Mouse (Mus musculus) midbrain, embryonic 12.5 days (tissue): Measurements from ENCODE around the gene Map4k2. TPM values are rescaled to one million over a fixed set of nuclear protein-coding genes. Genes with fewer than 3 reads are reported as not detected.
"Not testable (repeated sequence)": the region's sequence is repeated elsewhere in the genome, so short reads cannot be mapped to it uniquely, and the experiment has no call there.

ENCODE experiments used
- ATAC-seq: fragments of 200-750 bp; cut with Nextera tagmentation; 2 replicates; pipeline ENCODE4 v1.8.0; 2017; ENCODE audit warnings: low read depth, moderate TSS enrichment, moderate library complexity; ENCODE audit not compliant: low FRiP score
- H3K27ac ChIP-seq: fragments of 300-500 bp; sonication (generic); replicated peaks from 2 replicates; pipeline ENCODE4 v1.5.1; 2016; ENCODE audit warnings: mild to moderate bottlenecking
- H3K27me3 ChIP-seq: fragments of 300-500 bp; sonication (generic); 2 replicates; pipeline ENCODE4 v1.6.1; 2016; ENCODE audit warnings: mild to moderate bottlenecking
- H3K36me3 ChIP-seq: fragments of 300-500 bp; sonication (generic); 2 replicates; pipeline ENCODE4 v1.6.1; 2016
- H3K4me1 ChIP-seq: fragments of 300-500 bp; sonication (generic); 2 replicates; pipeline ENCODE4 v1.6.1; 2016
- H3K4me2 ChIP-seq: fragments of 300-500 bp; sonication (generic); replicated peaks from 2 replicates; pipeline ENCODE4 v1.6.1; 2016; ENCODE audit warnings: mild to moderate bottlenecking, moderate library complexity
- H3K4me3 ChIP-seq: fragments of 300-500 bp; sonication (generic); 2 replicates; pipeline ENCODE4 v1.5.1; 2016; ENCODE audit warnings: mild to moderate bottlenecking
- H3K9ac ChIP-seq: fragments of 300-500 bp; sonication (generic); replicated peaks from 2 replicates; pipeline ENCODE4 v1.6.1; 2016; ENCODE audit warnings: mild to moderate bottlenecking, moderate library complexity
- H3K9me3 ChIP-seq: fragments of 300-500 bp; sonication (generic); 2 replicates; pipeline ENCODE4 v1.6.1; 2016; ENCODE audit warnings: mild to moderate bottlenecking
- WGBS: fragments of 180-500 bp; shearing (Covaris S2); methylation state at CpG from one replicate; pipeline ENCODE4 v1.1.7; 2016; 5-methylcytosine and 5-hydroxymethylcytosine counted together
- polyA plus RNA-seq: library from polyadenylated mRNA; unstranded; fragments of >200 nt; fragmentation: Nextera tagmentation; extraction: Ambion mirVana; gene quantifications from 2 replicates; pipeline ENCODE4 v1.2.1, GENCODE M21; 2016

The Map4k2 gene
- polyA plus RNA-seq, 1 experiment from 2014 or later = 14.7 TPM

DNA sequence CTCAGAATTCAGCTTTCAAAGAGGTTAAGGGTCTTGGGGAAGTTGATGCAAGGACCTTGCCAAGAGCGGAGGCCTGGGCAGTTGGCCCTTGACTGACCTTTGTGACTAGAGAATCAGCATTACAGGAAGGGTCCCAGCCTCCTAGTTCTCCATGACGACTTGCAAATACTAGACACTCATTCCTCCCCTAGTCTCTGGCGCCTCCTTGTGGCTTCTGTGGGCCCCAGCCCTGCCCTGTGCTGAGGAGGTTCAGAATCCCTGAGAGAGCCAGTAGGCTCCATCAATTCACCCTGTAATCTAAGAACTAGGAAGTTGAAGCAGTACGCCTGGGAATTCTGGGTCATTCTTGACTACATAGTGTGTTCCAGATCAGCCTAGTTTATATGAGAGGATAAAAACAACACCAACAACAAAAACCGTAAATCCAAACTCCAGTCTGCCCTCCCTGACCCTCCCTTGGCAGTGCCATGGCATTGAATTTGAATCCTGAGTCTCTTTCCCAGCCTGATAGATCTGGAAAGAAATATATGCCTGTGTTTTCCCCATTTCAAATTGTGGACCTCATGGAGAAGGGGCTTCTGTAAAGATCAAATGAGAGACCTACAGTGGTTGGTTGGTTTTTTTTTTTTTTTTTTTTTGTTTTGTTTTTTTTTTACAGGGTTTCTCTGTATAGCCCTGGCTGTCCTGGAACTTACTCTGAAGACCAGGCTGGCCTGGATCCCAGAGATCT, 36.0 kb upstream of the Map4k2 start:
- peaks cover 7% of the 10 kb centered on the region; the same call in 1 of the 2 replicates for H3K4me1 ChIP-seq
- 22% methylated on average over 5 of the region's 5 CpGs for WGBS

DNA sequence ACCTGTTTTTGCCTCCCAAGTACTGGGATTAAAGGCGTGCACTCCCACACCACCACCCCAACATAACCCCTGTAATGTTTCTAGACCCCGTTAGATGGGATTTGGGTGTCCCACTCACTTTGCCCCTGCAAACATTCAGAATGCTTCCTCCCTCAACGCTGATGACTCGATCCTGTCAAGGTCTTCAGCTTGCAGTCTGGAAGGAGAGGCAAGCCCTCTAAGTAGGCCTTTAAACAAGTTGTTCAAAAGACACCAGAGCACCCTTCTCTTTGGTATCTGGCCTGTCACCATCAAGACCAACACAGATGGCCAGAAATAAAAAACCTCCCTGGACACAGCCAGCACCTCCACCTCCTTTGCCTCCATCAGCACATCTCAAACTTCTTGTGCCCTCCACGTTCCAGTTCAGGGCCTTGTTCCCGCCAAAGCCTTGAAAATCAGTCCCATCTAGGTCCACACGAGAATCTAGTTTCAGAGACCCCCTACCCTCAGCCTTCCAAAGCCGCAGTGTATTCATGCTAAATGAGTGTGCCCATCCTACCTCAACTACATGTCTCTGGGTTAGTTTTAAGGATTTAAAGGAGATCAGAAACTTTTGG, 35.3 kb upstream of the Map4k2 start:
- WGBS = 60% methylated on average over 8 of the region's 8 CpGs
- Histone ChIP-seq H3K4me3 (peak overlapping the region; percentile 68), H3K9me3 (no peaks in the 10 kb centered on the region), H3K4me2 (peak overlapping the region; percentile 74), H3K27ac (no peak overlapping the region), H3K36me3 (peaks cover 4% of the 10 kb centered on the region; the same call in 1 of the 2 replicates), H3K9ac (peak overlapping the region; percentile 65; the same call in 1 of the 2 replicates), H3K4me1 (peaks cover 7% of the 10 kb centered on the region; the same call in 1 of the 2 replicates), H3K27me3 (0 out of 2 replicates have a peak, but pooled peaks cover 10% of the 10 kb centered on the region)
- peak; percentile 5; the same call in 1 of the 2 replicates for ATAC-seq

More for the DNA sequence above, 36.0 kb upstream of the Map4k2 start:
- H3K9ac ChIP-seq = no peak overlapping the region
- no peak overlapping the region for H3K4me3 ChIP-seq
- no peak for ATAC-seq
- 0 out of 2 replicates have a peak, but pooled peaks cover 10% of the 10 kb centered on the region for H3K27me3 ChIP-seq
- no peaks in the 10 kb centered on the region for H3K9me3 ChIP-seq
- H3K27ac ChIP-seq = no peak overlapping the region; the same call in 1 of the 2 replicates
- peaks cover 11% of the 10 kb centered on the region; the same call in 1 of the 2 replicates for H3K36me3 ChIP-seq
- H3K4me2 ChIP-seq = no peak overlapping the region

DNA sequence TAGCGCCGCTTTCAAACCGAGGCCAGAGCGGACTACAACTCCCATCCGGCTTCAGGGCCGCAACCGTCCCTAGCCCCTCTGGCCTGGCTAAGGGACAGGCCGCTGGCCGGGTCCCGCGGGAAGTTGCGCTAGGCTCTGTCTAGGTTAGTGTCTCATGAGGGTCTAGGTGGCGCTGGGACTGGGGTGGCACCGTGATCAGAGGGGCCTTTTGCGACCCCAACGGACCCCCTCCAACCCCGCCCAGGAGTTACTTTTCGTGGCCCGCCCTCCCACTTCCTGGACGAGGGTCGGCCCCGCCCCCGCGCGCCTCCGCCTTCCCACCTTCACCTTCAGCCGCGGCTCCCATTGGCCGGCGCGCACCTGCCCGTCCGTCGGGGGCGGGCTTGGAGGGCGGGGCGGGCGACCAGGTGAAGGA, 34.8 kb upstream of the Map4k2 start, which contains the start of gene Cdc42bpg:
Gene Cdc42bpg (plus strand): TSS at position 320 of the 415 bp plus-strand sequence.
- 0 out of 2 replicates have a peak within 1 kb of the TSS, but pooled peaks have one; percentile 35 for H3K27ac ChIP-seq
- H3K9ac ChIP-seq = peak within 1 kb of the TSS; percentile 65
- H3K4me1 ChIP-seq = peaks cover 7% of the 10 kb centered on the region; the same call in 1 of the 2 replicates
- under 1% methylated on average over 38 of the region's 38 CpGs for WGBS
- 0 out of 2 replicates have a peak, but pooled peaks cover 10% of the 10 kb centered on the region for H3K27me3 ChIP-seq
- H3K4me3 ChIP-seq = peak within 1 kb of the TSS; percentile 68
- H3K36me3 ChIP-seq = no peaks in the 10 kb centered on the region
- ATAC-seq = peak; percentile 74
- H3K4me2 ChIP-seq = peak within 1 kb of the TSS; percentile 74
- no peaks in the 10 kb centered on the region for H3K9me3 ChIP-seq

DNA sequence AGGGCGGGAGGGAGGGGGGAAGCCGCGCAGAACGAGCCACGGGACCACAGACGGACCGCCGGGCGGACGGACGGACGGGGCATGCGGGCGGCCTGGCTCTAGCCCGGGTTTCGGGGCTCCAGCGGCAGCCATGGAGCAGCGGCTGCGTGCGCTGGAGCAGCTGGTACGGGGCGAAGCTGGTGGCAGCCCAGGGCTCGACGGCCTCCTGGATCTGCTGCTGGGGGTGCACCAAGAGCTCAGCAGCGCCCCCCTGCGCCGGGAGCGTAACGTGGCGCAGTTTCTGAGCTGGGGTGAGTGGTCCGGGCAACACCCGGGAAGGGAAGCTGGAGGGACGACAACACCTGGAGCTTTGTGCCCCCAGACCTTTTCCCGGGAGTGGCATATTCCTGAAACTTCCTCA, 34.3 kb upstream of the Map4k2 start:
- H3K9me3 ChIP-seq = no peaks in the 10 kb centered on the region
- H3K4me1 ChIP-seq = peaks cover 7% of the 10 kb centered on the region; the same call in 1 of the 2 replicates
- 0 out of 2 replicates have a peak, but pooled peaks cover 10% of the 10 kb centered on the region for H3K27me3 ChIP-seq
- under 1% methylated on average over 31 of the region's 34 CpGs for WGBS
- no peaks in the 10 kb centered on the region for H3K36me3 ChIP-seq
- peak; percentile 69 for ATAC-seq
- peak overlapping the region; percentile 74 for H3K4me2 ChIP-seq
- peak overlapping the region; percentile 68 for H3K4me3 ChIP-seq
- no peak overlapping the region for H3K27ac ChIP-seq
- peak overlapping the region; percentile 65 for H3K9ac ChIP-seq

DNA sequence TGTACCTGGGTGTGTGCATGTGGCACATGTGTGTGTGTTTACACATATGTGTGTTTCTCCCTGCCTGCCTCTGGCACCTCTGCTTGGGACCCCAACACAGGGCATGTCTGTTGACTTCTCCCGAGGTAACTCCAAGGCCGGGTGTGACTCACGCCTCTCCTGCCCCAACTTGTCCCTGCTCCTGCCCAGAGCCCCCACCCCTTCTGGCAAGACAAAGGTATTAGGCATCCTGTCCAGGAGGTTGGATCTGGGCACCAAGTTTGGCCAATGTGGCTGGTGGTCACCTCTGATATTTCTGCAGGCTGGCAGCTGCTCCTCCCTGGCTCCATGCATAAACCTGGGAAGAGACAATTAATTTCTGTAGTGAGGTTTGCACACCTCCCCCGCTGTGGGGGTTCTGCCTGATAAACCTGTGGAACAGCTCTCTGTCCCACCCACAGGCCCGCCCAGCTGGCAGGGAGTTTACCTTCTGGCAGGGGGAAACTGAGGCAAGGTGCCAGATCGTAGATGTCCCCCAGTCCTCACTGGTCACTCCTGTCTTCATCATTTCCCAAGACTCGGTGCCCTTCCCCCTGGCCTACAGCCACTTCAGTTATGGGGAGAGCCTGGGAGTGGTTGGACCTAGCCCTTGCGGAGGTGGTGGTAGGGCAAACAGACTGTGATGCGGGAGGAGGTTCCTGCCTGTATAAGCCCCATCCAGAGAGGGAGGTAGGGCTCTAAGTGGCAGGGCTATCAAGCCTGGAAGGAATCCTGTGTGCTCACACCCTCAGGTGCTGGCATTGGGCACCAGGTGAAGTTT, 33.0 kb upstream of the Map4k2 start:
- H3K27ac ChIP-seq = no peak overlapping the region
- H3K9ac ChIP-seq = no peak overlapping the region
- no peak overlapping the region for H3K4me2 ChIP-seq
- no peak overlapping the region for H3K4me3 ChIP-seq
- H3K36me3 ChIP-seq = no peaks in the 10 kb centered on the region
- ATAC-seq = no peak
- 0 out of 2 replicates have a peak, but pooled peaks cover 10% of the 10 kb centered on the region for H3K27me3 ChIP-seq
- peaks cover 7% of the 10 kb centered on the region; the same call in 1 of the 2 replicates for H3K4me1 ChIP-seq
- WGBS = 88% methylated on average over 9 of the region's 9 CpGs
- no peaks in the 10 kb centered on the region for H3K9me3 ChIP-seq

DNA sequence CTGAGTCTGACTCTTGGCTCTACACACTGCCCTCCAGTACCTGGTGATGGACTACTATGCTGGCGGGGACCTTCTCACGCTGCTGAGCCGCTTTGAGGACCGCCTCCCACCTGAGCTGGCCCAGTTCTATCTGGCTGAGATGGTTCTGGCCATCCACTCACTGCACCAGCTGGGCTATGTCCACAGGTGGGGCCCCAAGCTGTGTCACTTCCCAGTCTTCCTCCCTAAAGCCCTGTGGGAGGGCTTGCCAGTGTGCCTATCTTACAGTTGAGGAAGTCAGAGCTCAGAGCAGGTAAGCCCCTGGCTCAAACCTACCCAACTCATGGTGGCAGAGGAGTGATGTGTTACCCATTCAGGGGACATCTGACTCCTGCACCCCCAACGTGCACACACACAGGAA, 30.8 kb upstream of the Map4k2 start:
- Histone ChIP-seq H3K4me2 (no peak overlapping the region), H3K4me1 (peaks cover 7% of the 10 kb centered on the region; the same call in 1 of the 2 replicates), H3K4me3 (no peak overlapping the region), H3K9ac (no peak overlapping the region), H3K27ac (no peak overlapping the region), H3K27me3 (0 out of 2 replicates have a peak, but pooled peaks cover 10% of the 10 kb centered on the region), H3K9me3 (no peaks in the 10 kb centered on the region), H3K36me3 (peaks cover 5% of the 10 kb centered on the region; the same call in 1 of the 2 replicates)
- no peak for ATAC-seq
- 92% methylated on average over 5 of the region's 5 CpGs for WGBS

DNA sequence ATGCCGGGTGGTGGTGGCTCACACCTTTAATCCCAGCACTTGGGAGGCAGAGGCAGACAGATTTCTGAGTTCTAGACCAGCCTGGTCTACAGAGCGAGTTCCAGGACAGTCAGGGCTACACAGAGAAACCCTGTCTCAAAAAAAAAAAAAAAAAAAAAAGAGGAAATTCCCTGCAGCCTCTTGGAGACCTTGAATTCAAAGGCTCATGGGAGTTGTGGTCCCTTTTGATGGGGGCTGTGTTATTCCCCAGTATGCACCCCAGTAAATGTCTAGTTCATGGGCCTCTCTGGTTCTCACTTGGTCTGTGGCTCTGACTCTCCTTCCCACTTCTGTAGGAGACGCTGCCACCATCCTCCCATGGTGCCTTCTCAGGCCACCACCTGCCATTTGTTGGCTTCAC, 29.2 kb upstream of the Map4k2 start:
- not testable (repeated sequence) for H3K27ac ChIP-seq, H3K9ac ChIP-seq, H3K4me3 ChIP-seq, H3K9me3 ChIP-seq, H3K36me3 ChIP-seq, ATAC-seq, H3K4me1 ChIP-seq, H3K4me2 ChIP-seq
- 0 out of 2 replicates have a peak, but pooled peaks cover 10% of the 10 kb centered on the region for H3K27me3 ChIP-seq
- WGBS = 91% methylated on average over 3 of the region's 3 CpGs

DNA sequence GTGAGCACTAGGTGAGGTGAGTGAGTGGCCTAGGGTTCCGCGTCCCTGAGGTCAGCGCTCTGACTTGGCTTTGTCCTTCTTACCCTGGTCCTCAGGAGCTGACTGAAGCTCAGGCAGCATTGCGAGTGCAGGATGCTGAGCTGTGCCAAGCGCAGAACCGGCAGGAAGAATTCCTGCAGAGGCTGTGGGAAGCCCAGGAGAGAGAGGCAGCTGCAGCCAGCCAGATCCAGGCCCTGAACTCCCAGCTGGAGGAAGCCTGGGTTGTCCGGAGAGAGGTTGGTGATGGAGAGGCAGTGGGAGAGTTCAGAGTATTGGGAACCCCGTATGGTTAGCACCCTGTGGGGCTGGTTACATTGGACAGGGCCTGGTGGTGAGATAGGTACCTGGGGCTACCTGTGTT, 27.1 kb upstream of the Map4k2 start:
- no peak overlapping the region for H3K4me2 ChIP-seq
- H3K9ac ChIP-seq = no peak overlapping the region
- 87% methylated on average over 8 of the region's 8 CpGs for WGBS

DNA sequence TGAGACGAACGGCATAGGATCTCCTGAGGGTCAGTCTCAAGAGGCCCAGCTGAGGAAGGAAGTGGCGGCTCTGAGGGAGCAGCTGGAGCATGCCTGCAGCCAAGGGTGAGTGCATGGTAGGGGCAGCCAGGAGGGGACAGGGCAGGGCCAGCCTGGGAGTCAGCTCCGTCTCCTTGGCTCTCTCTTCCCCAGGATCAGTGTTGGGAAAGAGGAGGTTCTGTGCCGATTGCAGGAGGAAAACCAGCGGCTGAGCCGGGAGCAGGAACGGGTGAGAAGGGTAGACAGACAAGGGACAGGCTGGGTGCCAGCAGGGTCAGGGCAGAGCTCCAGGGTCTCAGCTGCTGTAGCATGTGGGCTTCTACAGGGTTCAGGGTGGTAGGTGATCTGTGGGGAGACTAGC, 26.4 kb upstream of the Map4k2 start:
- no peaks in the 10 kb centered on the region for H3K27me3 ChIP-seq

More for the DNA sequence above, 27.1 kb upstream of the Map4k2 start:
- Histone ChIP-seq H3K36me3 (peaks cover 14% of the 10 kb centered on the region), H3K27ac (no peak overlapping the region), H3K9me3 (no peaks in the 10 kb centered on the region), H3K27me3 (no peaks in the 10 kb centered on the region), H3K4me3 (no peak overlapping the region), H3K4me1 (no peaks in the 10 kb centered on the region)
- no peak for ATAC-seq

DNA sequence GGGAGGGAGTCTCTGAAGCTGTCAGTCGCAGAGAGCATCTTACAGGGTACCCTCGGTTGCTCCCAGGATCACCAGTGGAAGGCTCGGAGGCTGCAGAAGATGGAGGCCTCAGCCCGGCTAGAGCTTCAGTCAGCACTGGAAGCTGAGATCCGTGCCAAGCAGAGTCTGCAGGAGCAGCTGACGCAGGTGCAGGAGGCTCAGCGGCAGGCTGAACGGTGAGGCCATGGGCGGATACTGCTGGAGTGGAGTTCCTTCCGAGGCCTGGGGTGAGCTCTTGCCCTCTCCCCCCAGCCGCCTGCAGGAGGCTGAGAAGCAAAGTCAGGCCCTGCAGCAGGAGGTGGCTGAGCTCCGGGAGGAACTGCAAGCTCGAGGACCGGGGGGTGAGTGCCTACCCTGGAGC, 25.4 kb upstream of the Map4k2 start:
- ATAC-seq = no peak
- Histone ChIP-seq H3K9me3 (no peaks in the 10 kb centered on the region), H3K4me3 (no peak overlapping the region), H3K36me3 (peaks cover 14% of the 10 kb centered on the region), H3K4me2 (no peak overlapping the region), H3K9ac (no peak overlapping the region), H3K4me1 (no peaks in the 10 kb centered on the region), H3K27ac (no peak overlapping the region), H3K27me3 (no peaks in the 10 kb centered on the region)
- 74% methylated on average over 14 of the region's 14 CpGs for WGBS

More for the DNA sequence above, 26.4 kb upstream of the Map4k2 start:
- 88% methylated on average over 8 of the region's 8 CpGs for WGBS
- Histone ChIP-seq H3K36me3 (peaks cover 14% of the 10 kb centered on the region), H3K4me2 (no peak overlapping the region), H3K27ac (no peak overlapping the region), H3K4me1 (no peaks in the 10 kb centered on the region), H3K4me3 (no peak overlapping the region), H3K9me3 (no peaks in the 10 kb centered on the region), H3K9ac (no peak overlapping the region)
- no peak for ATAC-seq

DNA sequence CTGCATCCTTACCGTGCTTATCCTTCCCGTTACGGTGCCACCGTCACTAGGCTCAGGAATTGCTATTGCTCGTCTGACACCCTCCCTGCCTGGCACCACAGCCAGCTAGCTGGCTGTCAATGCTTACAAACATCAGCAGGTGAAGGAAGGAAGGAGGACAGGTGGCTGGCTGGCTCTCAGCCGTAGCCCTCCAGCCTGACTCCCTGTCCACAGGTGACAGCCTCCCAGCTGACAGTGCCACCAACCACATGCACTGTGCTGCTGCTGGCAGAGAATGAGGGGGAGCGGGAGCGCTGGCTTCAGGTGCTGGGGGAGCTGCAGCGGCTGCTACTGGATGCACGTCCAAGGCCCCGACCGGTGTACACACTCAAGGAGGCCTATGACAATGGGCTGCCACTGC, 22.8 kb upstream of the Map4k2 start:
- Histone ChIP-seq H3K4me1 (no peaks in the 10 kb centered on the region), H3K27me3 (no peaks in the 10 kb centered on the region), H3K27ac (no peak overlapping the region), H3K4me2 (no peak overlapping the region), H3K9ac (no peak overlapping the region), H3K9me3 (no peaks in the 10 kb centered on the region), H3K36me3 (peaks cover 15% of the 10 kb centered on the region), H3K4me3 (no peak overlapping the region)
- ATAC-seq = no peak
- 91% methylated on average over 12 of the region's 12 CpGs for WGBS
